Mouse (Mus musculus) ZHBTc4 (cell line): Measurements from ENCODE around the gene Rad51b.

Source experiments
- DNase-seq: peaks from one replicate; pipeline ENCODE4 v3.0.0-alpha.2; 2011; ENCODE audit warnings: low read depth, low spot score

The Rad51b gene

GRCm38 (mm10) chr12:79330571-79330970, 33.5 kb downstream of the Rad51b start:
- peak; percentile 65 for DNase-seq

DNA sequence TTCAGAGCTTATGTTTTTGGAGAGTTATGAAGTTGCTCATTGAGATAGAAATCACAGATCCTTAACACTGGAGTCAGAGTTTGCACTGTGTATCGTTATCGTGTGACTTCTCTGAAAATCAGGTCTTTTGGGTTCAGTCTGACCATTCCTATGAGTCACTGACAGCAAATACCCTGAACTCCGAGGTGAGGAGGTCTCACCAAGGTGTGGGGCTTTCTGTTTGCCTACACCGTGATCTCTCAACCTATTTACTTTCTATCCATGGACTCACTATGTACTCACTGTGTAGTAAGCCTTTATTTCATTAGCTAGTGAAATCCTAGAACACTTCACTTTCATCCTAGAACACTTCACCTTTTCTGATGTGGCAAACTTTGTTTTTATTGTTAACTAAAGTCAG, 34.6 kb downstream of the Rad51b start:
- no peak for DNase-seq

- DNase-seq, result no peak
Measured at GRCm38 (mm10) chr12:79338791-79339190, 41.7 kb downstream of the Rad51b start.

- DNase-seq, result no peak
Measured at GRCm38 (mm10) chr12:79340513-79340912, 43.4 kb downstream of the Rad51b start.

GRCm38 (mm10) chr12:79341291-79341845, 44.3 kb downstream of the Rad51b start:
- peak; percentile 90 for DNase-seq

GRCm38 (mm10) chr12:79346198-79346733, 49.2 kb downstream of the Rad51b start:
- no peak for DNase-seq

DNA sequence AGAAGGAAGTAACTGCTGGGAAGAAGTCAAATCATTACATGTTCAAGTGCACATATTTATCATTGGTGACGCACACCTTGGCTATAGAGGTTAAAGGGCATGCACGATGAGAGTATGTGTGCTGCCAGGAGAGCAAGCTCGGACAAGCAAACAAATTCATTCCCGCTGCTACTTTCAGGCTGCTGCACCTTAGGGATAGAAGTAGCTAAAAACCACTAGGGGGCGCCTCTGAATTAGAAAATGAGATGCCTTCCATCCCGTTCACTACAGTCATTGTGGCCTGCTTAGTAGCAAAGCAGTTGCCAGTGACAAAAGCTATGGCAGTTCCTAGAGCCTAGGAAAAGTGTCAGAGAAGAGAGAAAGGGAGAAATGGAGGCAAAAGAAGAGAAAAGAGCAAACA, 50.6 kb downstream of the Rad51b start:
- DNase-seq, result peak; percentile 84

DNA sequence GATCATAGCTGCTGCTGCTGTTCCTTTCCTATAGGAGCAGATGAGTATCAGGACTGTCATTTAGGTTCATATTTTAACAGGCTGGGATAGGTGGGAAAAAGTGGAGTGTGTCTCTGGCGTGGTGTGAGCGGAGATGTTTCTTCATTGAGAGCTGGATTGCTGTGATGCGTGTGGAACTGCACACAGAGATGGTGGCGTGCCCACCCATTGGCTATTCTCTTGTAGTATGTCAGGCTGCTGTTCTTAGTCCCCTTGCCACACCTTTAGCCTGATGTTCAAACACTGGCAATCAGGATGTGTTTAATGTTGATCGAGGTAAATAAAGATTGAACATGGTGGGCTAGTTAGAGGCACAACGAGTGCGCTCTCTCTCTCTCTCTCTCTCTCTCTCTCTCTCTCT, 54.4 kb downstream of the Rad51b start:
- DNase-seq, result no peak

GRCm38 (mm10) chr12:79352086-79352741, 55.1 kb downstream of the Rad51b start:
- no peak for DNase-seq

DNA sequence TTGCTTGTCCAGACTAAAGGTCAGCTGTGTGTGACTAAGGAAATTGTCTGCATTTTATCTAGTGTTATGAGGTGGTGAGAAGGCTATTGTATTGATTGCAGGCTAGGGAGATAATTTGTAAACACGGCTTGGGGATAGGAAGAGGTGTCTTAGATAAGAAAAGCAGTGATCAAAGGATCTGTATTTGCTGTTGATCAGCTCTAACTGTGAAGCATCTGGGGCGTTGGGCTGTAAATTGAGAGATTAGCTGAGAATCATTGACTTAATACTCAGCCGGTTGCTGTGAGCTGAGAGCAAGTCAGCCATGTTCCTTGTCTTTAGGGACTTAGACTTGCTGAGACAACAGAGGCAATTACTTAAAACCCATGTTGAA, 55.6 kb downstream of the Rad51b start:
- DNase-seq, result no peak

DNA sequence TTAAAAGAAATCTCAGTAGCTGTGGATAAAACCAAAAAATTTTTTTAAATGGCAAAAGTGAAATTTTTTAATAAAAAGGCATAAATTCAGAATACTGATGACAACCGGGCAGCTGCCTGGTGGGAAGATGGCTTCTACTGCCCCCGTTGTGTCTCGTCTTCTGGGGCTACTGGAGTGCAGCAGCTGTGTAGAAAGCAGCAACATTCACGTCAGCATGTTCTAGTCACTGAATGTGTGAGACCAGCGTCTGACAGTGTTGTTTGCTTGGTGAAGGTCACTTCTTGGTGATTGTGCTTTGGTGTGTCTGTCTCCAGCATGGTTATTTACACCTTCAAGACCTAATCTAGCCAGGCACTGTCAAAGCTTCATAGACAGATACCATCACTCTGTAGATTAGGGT, 56.3 kb downstream of the Rad51b start:
- DNase-seq, result no peak

GRCm38 (mm10) chr12:79354621-79355020, 57.5 kb downstream of the Rad51b start:
- no peak for DNase-seq

DNA sequence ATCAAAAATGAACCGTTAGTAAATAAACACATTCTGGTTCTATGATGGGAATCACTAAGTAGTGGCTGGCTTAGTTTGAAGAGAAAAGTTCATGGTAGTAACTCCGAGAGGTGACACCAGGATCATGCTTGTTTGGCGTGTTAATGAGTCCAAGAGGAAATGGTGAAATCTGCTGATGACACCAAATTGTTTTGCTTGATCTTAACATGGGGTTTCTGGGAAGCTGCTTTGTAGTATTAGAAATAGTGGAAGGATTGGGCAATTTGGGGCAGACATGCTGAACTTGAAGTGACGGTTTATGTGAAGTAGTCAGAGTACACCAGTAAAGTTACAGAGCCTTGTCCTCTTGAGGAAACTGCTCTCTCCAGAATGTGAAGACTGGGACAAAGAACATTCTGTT, 59.1 kb downstream of the Rad51b start:
- DNase-seq, result no peak

GRCm38 (mm10) chr12:79357631-79358030, 60.5 kb downstream of the Rad51b start:
- no peak for DNase-seq

- DNase-seq, result peak; percentile 82
Measured at GRCm38 (mm10) chr12:79358613-79359218, 61.6 kb downstream of the Rad51b start.

GRCm38 (mm10) chr12:79359404-79359803, 62.3 kb downstream of the Rad51b start:
- peak; percentile 33 for DNase-seq

- DNase-seq, result peak; percentile 65
Measured at GRCm38 (mm10) chr12:79362219-79362618, 65.1 kb downstream of the Rad51b start.

DNA sequence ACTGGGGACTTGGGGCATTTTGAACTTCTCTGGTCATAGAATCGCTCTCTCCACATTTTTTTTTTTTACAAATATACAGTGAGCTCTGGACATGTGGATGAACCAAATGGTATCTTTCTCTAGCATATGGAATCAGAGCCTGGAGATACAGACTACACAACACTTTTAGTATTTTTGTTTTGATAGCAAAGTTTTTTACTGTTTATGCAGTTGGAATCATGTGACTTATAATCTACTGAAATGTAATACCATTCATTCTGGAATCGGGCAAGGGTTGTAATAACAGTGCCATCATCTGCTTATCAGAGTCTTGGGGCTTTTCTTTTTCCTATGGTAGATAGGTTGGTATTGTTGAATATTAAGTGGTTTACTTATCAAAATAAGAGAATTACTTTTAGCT, 67.2 kb downstream of the Rad51b start:
- DNase-seq, result no peak

DNA sequence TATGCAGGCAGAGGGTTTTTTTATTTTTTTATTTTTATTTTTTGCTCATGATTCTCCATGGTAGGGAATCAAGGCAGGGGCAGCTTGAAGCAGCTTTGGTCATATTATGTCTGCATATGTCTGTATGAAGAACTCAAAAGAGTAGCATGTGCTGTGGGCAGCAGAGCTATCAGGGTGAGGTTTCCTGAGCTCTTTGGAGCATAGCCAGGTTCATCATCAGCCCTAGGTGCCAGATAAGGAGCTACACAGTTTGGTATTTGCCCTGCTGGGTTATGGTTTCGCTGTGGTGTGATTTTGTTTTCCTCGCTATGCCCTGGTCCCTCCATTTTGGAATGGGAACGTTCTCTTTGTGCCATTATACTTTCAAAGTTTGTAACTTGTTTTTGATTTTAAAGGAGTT, 71.7 kb downstream of the Rad51b start:
- DNase-seq, result no peak

- DNase-seq, result no peak
Measured at GRCm38 (mm10) chr12:79369512-79370165, 72.6 kb downstream of the Rad51b start.

GRCm38 (mm10) chr12:79372697-79373096, 75.6 kb downstream of the Rad51b start:
- DNase-seq, result no peak

DNA sequence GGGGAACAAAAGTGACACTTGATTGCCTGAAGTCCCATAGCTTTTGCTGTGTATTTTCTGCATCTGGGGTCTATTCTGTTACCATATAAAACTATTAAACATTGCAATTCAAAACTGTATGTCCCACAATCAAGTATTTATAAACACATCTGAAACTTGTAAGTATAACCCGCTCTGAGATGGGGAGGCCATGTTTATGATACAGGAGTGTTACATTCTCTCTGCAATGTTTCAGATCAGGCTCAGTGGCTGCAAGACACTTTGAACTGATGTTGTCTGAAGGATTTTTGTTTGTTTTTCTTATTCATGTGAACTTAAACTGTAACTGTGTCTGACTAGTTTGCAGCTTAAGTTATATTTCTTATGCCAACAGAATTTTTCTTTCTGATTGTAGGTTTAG, 80.3 kb downstream of the Rad51b start:
- DNase-seq, result no peak

DNA sequence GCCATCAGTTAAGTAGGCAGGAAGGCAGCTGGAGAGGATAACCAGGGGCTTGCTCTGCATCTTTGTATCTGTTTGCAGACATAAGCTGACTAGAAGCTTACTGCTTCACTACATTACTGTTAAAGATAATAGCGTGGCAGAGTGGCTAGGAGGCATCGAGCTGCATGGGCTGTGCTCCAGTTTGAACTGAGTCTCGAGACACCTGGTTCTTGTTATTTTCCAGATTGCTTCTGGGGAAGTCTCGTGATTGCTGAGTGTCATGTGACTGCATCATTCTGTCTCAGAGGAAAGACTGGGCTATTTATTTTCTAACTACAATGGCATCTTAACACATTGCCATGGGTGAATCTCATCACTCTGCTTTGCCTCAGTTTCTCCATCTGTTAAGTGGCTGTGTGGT, 80.8 kb downstream of the Rad51b start:
- no peak for DNase-seq
